Mouse (Mus musculus) hindbrain, embryonic 13.5 days (tissue): ENCODE measurements around the gene Luc7l2. TPM values are rescaled to one million over a fixed set of nuclear protein-coding genes. Genes with fewer than 3 reads are reported as not detected.

ENCODE experiments used
- ATAC-seq: fragments of 200-750 bp; cut with Nextera tagmentation; 2 replicates; pipeline ENCODE4 v1.8.0; 2017; ENCODE audit warnings: moderate TSS enrichment; ENCODE audit not compliant: low FRiP score
- H3K27ac ChIP-seq: fragments of 300-500 bp; sonication (generic); 2 replicates; pipeline ENCODE4 v1.5.1; 2015; ENCODE audit warnings: inconsistent platforms, mild to moderate bottlenecking, moderate library complexity
- H3K27me3 ChIP-seq: fragments of 300-500 bp; sonication (generic); 2 replicates; pipeline ENCODE4 v1.6.1; 2015; ENCODE audit warnings: mild to moderate bottlenecking, inconsistent platforms
- H3K36me3 ChIP-seq: fragments of 300-500 bp; sonication (generic); 2 replicates; pipeline ENCODE4 v1.6.1; 2015; ENCODE audit warnings: mild to moderate bottlenecking, inconsistent platforms
- H3K4me1 ChIP-seq: fragments of 300-500 bp; sonication (generic); replicated peaks from 2 replicates; pipeline ENCODE4 v1.6.1; 2015; ENCODE audit warnings: inconsistent platforms
- H3K4me2 ChIP-seq: fragments of 300-500 bp; sonication (generic); 2 replicates; pipeline ENCODE4 v1.6.1; 2015; ENCODE audit warnings: inconsistent platforms, mild to moderate bottlenecking, moderate library complexity
- H3K4me3 ChIP-seq: fragments of 300-500 bp; sonication (generic); 2 replicates; pipeline ENCODE4 v1.5.1; 2015; ENCODE audit warnings: mild to moderate bottlenecking, inconsistent platforms
- H3K9ac ChIP-seq: fragments of 300-500 bp; sonication (generic); 2 replicates; pipeline ENCODE4 v1.6.1; 2015; ENCODE audit warnings: mild to moderate bottlenecking, inconsistent platforms
- H3K9me3 ChIP-seq: fragments of 300-500 bp; sonication (generic); 2 replicates; pipeline ENCODE4 v1.6.1; 2016; ENCODE audit warnings: inconsistent platforms
- WGBS: fragments of 180-500 bp; shearing (Covaris S2); methylation state at CpG from one replicate; pipeline ENCODE4 v1.1.7; 2015; 5-methylcytosine and 5-hydroxymethylcytosine counted together
- microRNA-seq: library from miRNA; unstranded; fragments of <30 nt; microRNA quantifications from one replicate; pipeline ENCODE4, GENCODE M21; 2016
- polyA plus RNA-seq: library from polyadenylated mRNA; unstranded; fragments of >200 nt; fragmentation: Nextera tagmentation; extraction: Ambion mirVana; gene quantifications from 2 replicates; pipeline ENCODE4 v1.2.1, GENCODE M21; 2015

Luc7l2 gene
- polyA plus RNA-seq, 1 experiment from 2014 or later, result 42.4 TPM

DNA sequence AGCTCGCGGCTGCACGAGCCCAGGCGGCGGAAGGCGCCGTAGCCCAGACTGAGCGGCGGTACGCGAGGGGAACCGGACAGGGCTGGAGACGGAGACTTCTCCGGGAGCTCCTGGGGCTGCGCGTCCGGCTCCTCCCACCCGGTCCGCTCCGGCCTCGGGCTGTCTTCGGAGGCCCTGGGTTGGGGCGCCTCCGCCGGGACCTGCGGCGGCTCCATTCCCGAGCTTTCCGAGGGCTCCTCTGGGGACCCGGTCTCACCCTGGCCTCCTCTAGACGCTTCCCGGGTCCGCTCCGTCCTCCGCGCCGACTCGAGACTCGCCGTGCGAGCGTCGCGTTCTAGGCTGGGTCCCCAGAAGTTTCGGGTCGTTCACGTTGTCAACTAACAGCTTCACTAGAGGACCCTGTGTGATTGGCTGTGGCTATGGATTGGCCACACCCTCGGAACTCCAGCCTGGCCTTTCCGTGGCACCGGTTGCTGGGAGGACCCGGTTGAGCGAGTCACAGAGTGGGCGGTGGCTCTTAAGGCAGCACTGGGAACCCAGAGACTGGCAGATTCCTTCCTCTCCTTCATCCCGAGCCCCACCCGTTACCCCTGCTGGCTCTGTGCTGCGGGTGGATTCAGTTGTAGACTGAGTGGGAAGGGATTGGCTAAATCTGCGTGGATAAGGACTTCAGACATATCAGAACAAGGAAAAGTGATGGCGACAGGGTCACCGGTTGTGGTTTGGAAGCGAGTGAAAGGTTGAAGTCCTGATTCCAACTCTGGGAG is 85.9 kb downstream of the Luc7l2 start, which contains the start of gene Klrg2:
Gene Klrg2, minus strand, starts transcription at position 391 of the 767 bp plus-strand sequence.
- Histone ChIP-seq H3K27ac (no peak within 1 kb of the TSS), H3K9ac (peak within 1 kb of the TSS; percentile 68), H3K36me3 (no peaks in the 10 kb centered on the region), H3K27me3 (peaks cover 79% of the 10 kb centered on the region), H3K9me3 (no peaks in the 10 kb centered on the region), H3K4me1 (peaks cover 27% of the 10 kb centered on the region), H3K4me2 (peak within 1 kb of the TSS; percentile 97), H3K4me3 (peak within 1 kb of the TSS; percentile 59)
- peak; percentile 83 for ATAC-seq
- 2% methylated on average over 59 of the region's 60 CpGs for WGBS

GRCm38 (mm10) chr6:38640401-38640800 is 89.3 kb downstream of the Luc7l2 start:
- no peak overlapping the region for H3K4me2 ChIP-seq
- no peak for ATAC-seq
- H3K36me3 ChIP-seq, result no peaks in the 10 kb centered on the region
- H3K9ac ChIP-seq, result no peak overlapping the region
- H3K4me3 ChIP-seq, result no peak overlapping the region
- H3K27me3 ChIP-seq, result peaks cover 54% of the 10 kb centered on the region
- WGBS, result 81% methylated on average over 11 of the region's 11 CpGs
- peaks cover 26% of the 10 kb centered on the region for H3K4me1 ChIP-seq
- no peak overlapping the region for H3K27ac ChIP-seq
- H3K9me3 ChIP-seq, result no peaks in the 10 kb centered on the region

GRCm38 (mm10) chr6:38641228-38641627 is 90.1 kb downstream of the Luc7l2 start:
- ATAC-seq, result no peak

GRCm38 (mm10) chr6:38641645-38642044 is 90.5 kb downstream of the Luc7l2 start:
- H3K36me3 ChIP-seq, result no peaks in the 10 kb centered on the region
- ATAC-seq, result no peak
- 52% methylated on average over 5 of the region's 5 CpGs for WGBS
- peaks cover 42% of the 10 kb centered on the region for H3K27me3 ChIP-seq
- H3K9me3 ChIP-seq, result no peaks in the 10 kb centered on the region
- H3K4me3 ChIP-seq, result no peak overlapping the region
- no peak overlapping the region for H3K4me2 ChIP-seq
- H3K4me1 ChIP-seq, result peaks cover 13% of the 10 kb centered on the region
- H3K9ac ChIP-seq, result no peak overlapping the region
- H3K27ac ChIP-seq, result no peak overlapping the region

More at GRCm38 (mm10) chr6:38641228-38641627, 90.1 kb downstream of the Luc7l2 start:
- Histone ChIP-seq H3K4me2 (no peak overlapping the region), H3K36me3 (no peaks in the 10 kb centered on the region), H3K4me3 (no peak overlapping the region), H3K9ac (no peak overlapping the region), H3K27me3 (peaks cover 46% of the 10 kb centered on the region), H3K27ac (no peak overlapping the region), H3K4me1 (peaks cover 18% of the 10 kb centered on the region), H3K9me3 (no peaks in the 10 kb centered on the region)
- 77% methylated on average over 5 of the region's 5 CpGs for WGBS

GRCm38 (mm10) chr6:38642593-38642992 is 91.5 kb downstream of the Luc7l2 start:
- H3K27ac ChIP-seq, result no peak overlapping the region
- peaks cover 32% of the 10 kb centered on the region for H3K27me3 ChIP-seq
- 78% methylated on average over 5 of the region's 5 CpGs for WGBS
- H3K4me2 ChIP-seq, result no peak overlapping the region
- H3K9ac ChIP-seq, result no peak overlapping the region
- H3K36me3 ChIP-seq, result no peaks in the 10 kb centered on the region
- H3K4me1 ChIP-seq, result peaks cover 4% of the 10 kb centered on the region; the same call in 1 of the 2 replicates
- H3K9me3 ChIP-seq, result no peaks in the 10 kb centered on the region
- H3K4me3 ChIP-seq, result no peak overlapping the region
- no peak for ATAC-seq

DNA sequence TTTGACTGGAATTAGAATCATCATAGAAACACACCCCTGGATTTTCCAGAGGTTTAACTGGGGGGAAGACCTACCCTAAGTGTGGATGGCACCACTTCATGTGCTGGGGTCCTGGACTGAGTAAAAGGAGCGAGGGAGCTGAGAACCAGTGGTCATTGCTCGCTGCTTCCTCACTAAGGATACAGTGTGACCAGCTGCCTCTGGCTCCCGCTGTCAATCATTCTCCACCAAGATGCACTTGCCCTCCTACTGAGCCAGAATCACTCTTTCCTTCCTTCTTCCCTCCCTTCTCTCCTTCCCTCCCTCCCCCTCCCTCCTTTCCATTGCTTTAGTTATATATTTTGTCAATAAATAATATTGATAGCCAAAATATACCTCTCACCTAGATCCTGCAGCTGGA is 91.9 kb downstream of the Luc7l2 start:
- Histone ChIP-seq H3K4me2 (no peak overlapping the region), H3K4me3 (no peak overlapping the region), H3K4me1 (0 out of 2 replicates have a peak, but pooled peaks cover 3% of the 10 kb centered on the region), H3K9me3 (no peaks in the 10 kb centered on the region), H3K9ac (no peak overlapping the region), H3K27me3 (peaks cover 28% of the 10 kb centered on the region), H3K36me3 (no peaks in the 10 kb centered on the region), H3K27ac (no peak overlapping the region)
- no peak for ATAC-seq
- 70% methylated on average over 3 of the region's 3 CpGs for whole genome bisulfite sequencing

DNA sequence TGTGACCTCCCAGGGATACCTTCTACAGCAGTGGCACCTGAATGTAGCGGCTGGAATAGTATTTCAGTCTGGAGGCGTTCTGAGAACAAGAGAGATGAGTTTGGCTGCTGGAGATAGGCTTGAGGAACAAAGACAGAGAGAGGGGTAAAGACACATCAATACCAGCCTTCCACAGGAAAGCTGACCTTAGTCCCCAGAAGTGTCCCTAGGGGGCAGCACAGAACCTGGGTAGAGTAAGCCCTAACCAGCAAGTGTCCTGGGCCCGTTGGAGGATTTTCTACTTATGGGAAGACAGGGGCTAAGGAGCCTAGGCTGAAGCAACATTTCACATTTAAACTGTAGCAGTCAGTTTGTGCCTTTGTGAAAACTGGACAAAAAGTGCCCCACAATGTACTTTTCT is 98.4 kb downstream of the Luc7l2 start:
- Histone ChIP-seq H3K4me3 (no peak overlapping the region), H3K4me2 (no peak overlapping the region), H3K27me3 (no peaks in the 10 kb centered on the region; the same call in 1 of the 2 replicates), H3K4me1 (no peaks in the 10 kb centered on the region), H3K36me3 (no peaks in the 10 kb centered on the region), H3K27ac (no peak overlapping the region), H3K9ac (no peak overlapping the region), H3K9me3 (no peaks in the 10 kb centered on the region)
- 69% methylated on average over 3 of the region's 3 CpGs for WGBS
- ATAC-seq, result no peak

- H3K36me3 ChIP-seq, result no peaks in the 10 kb centered on the region
- WGBS, result 45% methylated on average over 14 of the region's 14 CpGs
- no peak overlapping the region for H3K9ac ChIP-seq
- no peak overlapping the region for H3K27ac ChIP-seq
- H3K4me3 ChIP-seq, result no peak overlapping the region
- peak; percentile 76 for ATAC-seq
- no peaks in the 10 kb centered on the region; the same call in 1 of the 2 replicates for H3K27me3 ChIP-seq
- no peaks in the 10 kb centered on the region for H3K4me1 ChIP-seq
- no peaks in the 10 kb centered on the region for H3K9me3 ChIP-seq
- H3K4me2 ChIP-seq, result no peak overlapping the region
Observed at GRCm38 (mm10) chr6:38650263-38650937, 99.3 kb downstream of the Luc7l2 start.

Small RNA genes lying within 50 kb of the gene (microRNA-seq; reads per million reads assigned to microRNA genes)
- gene Mir7670, result not detected

Other genes starting within 250 kb of the Luc7l2 start
- 1.2 and 1.4 TPM in 2 replicates for gene Zc3hav1, start 196.7 kb upstream of the Luc7l2 start, polyA plus RNA-seq
- 6.7 and 7.3 TPM in 2 replicates for gene Ttc26, start 169.9 kb upstream of the Luc7l2 start, polyA plus RNA-seq
- gene Ubn2, start 117.4 kb upstream of the Luc7l2 start, polyA plus RNA-seq, result 25.6 and 27.8 TPM in 2 replicates
- gene Fmc1, start 17.8 kb upstream of the Luc7l2 start, polyA plus RNA-seq, result 161 and 163 TPM in 2 replicates
- gene Klrg2, start 85.9 kb downstream of the Luc7l2 start, polyA plus RNA-seq, result 0.05 and 0.14 TPM in 2 replicates
- 8.9 and 11.2 TPM in 2 replicates for gene Clec2l, start 111.7 kb downstream of the Luc7l2 start, polyA plus RNA-seq